In genomic region chr12:54187812-54188600, GRCm38 (mm10) we compare ENCODE assay signal across 8 mouse cellular contexts. TPM values are rescaled to one million over a fixed set of nuclear protein-coding genes. Genes with fewer than 3 reads are reported as not detected.
DNase-seq lines count a peak whose midpoint lies in the region; ATAC-seq lines count a peak whose summit lies in the region.

No protein-coding gene starts in this region.

- H3K9me3 ChIP-seq in hindbrain, embryonic 13.5 days, result no peaks in the 10 kb centered on the region

- peak; percentile 52 for ATAC-seq in granulocyte monocyte progenitor cell, adult 5-6 weeks (replicated peaks; ENCODE audit: poor library complexity, severe bottlenecking)
- peak; percentile 47 for ATAC-seq in megakaryocyte progenitor cell, adult 5-6 weeks (replicated peaks; ENCODE audit: poor library complexity)
- no peak for ATAC-seq in hindbrain, embryonic 13.5 days (ENCODE audit: low FRiP score)

- no peak overlapping the region for H3K4me2 ChIP-seq in hindbrain, embryonic 13.5 days

- 0 out of 2 replicates have a peak, but pooled peaks cover 5% of the 10 kb centered on the region for H3K36me3 ChIP-seq in hindbrain, embryonic 13.5 days

- no peak overlapping the region for H3K9ac ChIP-seq in hindbrain, embryonic 13.5 days

- DNase-seq in gastrocnemius, postnatal 25 days, result peak; percentile 33
- DNase-seq in gastrocnemius, postnatal 4 days (ENCODE audit: low spot score in 2 of 2), result no peak
- DNase-seq in kidney, adult 9 months, result peak; percentile 73
- no peak for DNase-seq in testis, postnatal 10 days (ENCODE audit: low spot score)
- no peak for DNase-seq in right cerebral cortex, adult 18-20 months

- WGBS in hindbrain, embryonic 13.5 days, result 79% methylated on average over 17 of the region's 17 CpGs

- peaks cover 29% of the 10 kb centered on the region for H3K4me1 ChIP-seq in hindbrain, embryonic 13.5 days (replicated peaks)

- no peak overlapping the region for H3K27ac ChIP-seq in hindbrain, embryonic 13.5 days

- no peak overlapping the region for H3K4me3 ChIP-seq in hindbrain, embryonic 13.5 days

- H3K27me3 ChIP-seq in hindbrain, embryonic 13.5 days, result 0 out of 2 replicates have a peak, but pooled peaks cover 5% of the 10 kb centered on the region

RNA-seq across cellular contexts. Expression of gene Egln3, which starts 15.7 kb away (rescaled TPM):
- 10 to 100 TPM; 22.1 to 32.5 TPM for total RNA-seq in gastrocnemius, postnatal 25 days (2021)
- total RNA-seq in gastrocnemius, postnatal 4 days (2021), result 10 to 100 TPM; 22.0 to 22.9 TPM
- 40.2 and 52.0 TPM in 2 replicates for total RNA-seq in granulocyte monocyte progenitor cell, adult 5-6 weeks (2014; fragmentation: Nextera tagmentation)
- total RNA-seq in granulocyte monocyte progenitor cell, adult 5-6 weeks (2017), result 20.5 and 22.9 TPM in 2 replicates
- total RNA-seq in megakaryocyte progenitor cell, adult 5-6 weeks (2015), result 48.4 and 55.3 TPM in 2 replicates
- total RNA-seq in megakaryocyte progenitor cell, adult 5-6 weeks (2017), result 21.5 and 23.6 TPM in 2 replicates
- 4.7 and 5.8 TPM in 2 replicates for polyA plus RNA-seq in hindbrain, embryonic 13.5 days (2015; fragmentation: Nextera tagmentation; extraction: Ambion mirVana)

Comparison
In these comparisons a context has a peak if more than half of its experiments do, and no peak if none do; other contexts are left out.
1. DNase-seq: peak in gastrocnemius, postnatal 25 days (single experiment) and kidney, adult 9 months (single experiment); none in gastrocnemius, postnatal 4 days (0 of 2), testis, postnatal 10 days (single experiment) and right cerebral cortex, adult 18-20 months (single experiment).